Mouse (Mus musculus): ENCODE data around the gene Dop1b. TPM values are rescaled to one million over a fixed set of nuclear protein-coding genes. Genes with fewer than 3 reads are reported as not detected.

The Dop1b gene
- polyA plus RNA-seq, 1 experiment, result 13.4 TPM

GRCm38 (mm10) chr16:93686945-93687344 lies 24.8 kb upstream of the Dop1b start:
- no peaks in the 10 kb centered on the region for H3K79me2 ChIP-seq (ENCODE audit: control insufficient read depth, insufficient read depth)
- H3K36me3 ChIP-seq (ENCODE audit: control insufficient read depth, insufficient read depth), result no peaks in the 10 kb centered on the region
- no peaks in the 10 kb centered on the region for H3K27me3 ChIP-seq (ENCODE audit: control insufficient read depth, insufficient read depth, insufficient read length)
- no peak overlapping the region for H3K4me3 ChIP-seq
- no peak for TF ChIP-seq USF1 (IDR thresholded peaks at IDR 0.05; ENCODE audit: low read depth)
- no peak for TF ChIP-seq MYOG (IDR thresholded peaks at IDR 0.05; ENCODE audit: control insufficient read depth in 1 of 3, insufficient read depth in 1 of 3, insufficient read length in 2 of 3, low read depth in 2 of 3)
- no peak for TF ChIP-seq E2F4 (IDR thresholded peaks at IDR 0.05; ENCODE audit: insufficient read depth)
- TF ChIP-seq TCF3 (IDR thresholded peaks at IDR 0.05; ENCODE audit: insufficient read length, low read depth), result no peak
- no peak for TF ChIP-seq SRF (IDR thresholded peaks at IDR 0.05; ENCODE audit: control insufficient read depth, insufficient read length, low read depth)
- no peak for TF ChIP-seq MYOD1 (IDR thresholded peaks at IDR 0.05; ENCODE audit: control insufficient read depth in 1 of 3, insufficient read length in 2 of 3, low read depth in 2 of 3)
- TF ChIP-seq TCF12 (IDR thresholded peaks at IDR 0.05; ENCODE audit: insufficient read depth, poor library complexity, severe bottlenecking), result no peak
- TF ChIP-seq MAX (IDR thresholded peaks at IDR 0.05; ENCODE audit: low read depth), result no peak
- TF ChIP-seq CEBPB (IDR thresholded peaks at IDR 0.05; ENCODE audit: insufficient read depth, poor library complexity, severe bottlenecking), result no peak
- no peak for TF ChIP-seq POLR2AphosphoS2 (IDR thresholded peaks at IDR 0.05; ENCODE audit: insufficient read length, low read depth)
- TF ChIP-seq POLR2A (IDR thresholded peaks at IDR 0.05; ENCODE audit: insufficient read length, low read depth), result no peak
- no peak for TF ChIP-seq REST (IDR thresholded peaks at IDR 0.05; ENCODE audit: insufficient read depth, insufficient read length)
- H3ac ChIP-seq (ENCODE audit: control insufficient read depth, insufficient read length), result no peak overlapping the region
- H3K4me2 ChIP-seq (ENCODE audit: low read depth), result no peak overlapping the region

DNA sequence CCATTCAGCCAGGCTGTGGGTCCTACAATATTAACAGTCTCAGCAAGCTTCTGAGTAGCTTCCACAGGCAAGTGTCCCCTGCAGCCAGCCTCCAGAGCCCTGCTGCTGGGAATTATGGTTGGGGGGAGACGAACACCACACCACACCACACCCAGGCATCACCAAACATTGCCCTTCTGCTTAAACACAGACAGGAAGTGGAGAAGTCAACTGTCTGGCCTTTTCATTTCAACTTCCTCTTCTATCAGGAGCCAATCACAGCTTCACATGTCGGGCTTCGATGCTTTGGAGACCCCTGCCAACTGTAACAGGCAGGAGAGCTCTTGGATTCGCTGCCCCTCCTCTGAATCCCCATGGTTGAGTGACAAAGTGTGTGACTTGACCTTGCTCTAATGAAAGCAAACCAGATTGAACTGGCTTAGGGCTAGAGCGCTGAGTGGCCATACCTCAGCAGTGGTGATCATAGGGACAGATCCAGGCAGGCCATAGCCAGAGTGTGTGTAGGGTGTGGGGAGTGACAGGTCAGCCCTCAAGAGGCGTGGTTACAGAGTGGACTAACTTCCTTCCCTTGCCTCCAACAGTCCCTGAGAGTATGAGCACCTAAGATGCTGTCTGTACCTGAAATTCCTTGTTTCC lies 20.4 kb upstream of the Dop1b start:
- no peak overlapping the region for H3ac ChIP-seq (ENCODE audit: control insufficient read depth, insufficient read length)

GRCm38 (mm10) chr16:93692744-93693143 lies 19.0 kb upstream of the Dop1b start:
- Histone ChIP-seq H3K27me3 (ENCODE audit: control insufficient read depth, insufficient read depth, insufficient read length) (peaks cover 22% of the 10 kb centered on the region), H3K79me2 (ENCODE audit: control insufficient read depth, insufficient read depth) (no peaks in the 10 kb centered on the region), H3K4me2 (ENCODE audit: low read depth) (no peak overlapping the region), H3K36me3 (ENCODE audit: control insufficient read depth, insufficient read depth) (no peaks in the 10 kb centered on the region), H3K4me3 (no peak overlapping the region), H3ac (ENCODE audit: control insufficient read depth, insufficient read length) (no peak overlapping the region)
- TF ChIP-seq POLR2A (IDR thresholded peaks at IDR 0.05; ENCODE audit: insufficient read length, low read depth), result no peak
- no peak for TF ChIP-seq MYOD1 (IDR thresholded peaks at IDR 0.05; ENCODE audit: control insufficient read depth in 1 of 3, insufficient read length in 2 of 3, low read depth in 2 of 3)
- TF ChIP-seq MYOG (IDR thresholded peaks at IDR 0.05; ENCODE audit: control insufficient read depth in 1 of 3, insufficient read depth in 1 of 3, insufficient read length in 2 of 3, low read depth in 2 of 3), result no peak
- TF ChIP-seq E2F4 (IDR thresholded peaks at IDR 0.05; ENCODE audit: insufficient read depth), result no peak
- TF ChIP-seq CEBPB (IDR thresholded peaks at IDR 0.05; ENCODE audit: insufficient read depth, poor library complexity, severe bottlenecking), result no peak
- TF ChIP-seq SRF (IDR thresholded peaks at IDR 0.05; ENCODE audit: control insufficient read depth, insufficient read length, low read depth), result no peak
- no peak for TF ChIP-seq TCF12 (IDR thresholded peaks at IDR 0.05; ENCODE audit: insufficient read depth, poor library complexity, severe bottlenecking)
- no peak for TF ChIP-seq POLR2AphosphoS2 (IDR thresholded peaks at IDR 0.05; ENCODE audit: insufficient read length, low read depth)
- TF ChIP-seq TCF3 (IDR thresholded peaks at IDR 0.05; ENCODE audit: insufficient read length, low read depth), result no peak
- no peak for TF ChIP-seq MAX (IDR thresholded peaks at IDR 0.05; ENCODE audit: low read depth)
- TF ChIP-seq USF1 (IDR thresholded peaks at IDR 0.05; ENCODE audit: low read depth), result no peak
- TF ChIP-seq REST (IDR thresholded peaks at IDR 0.05; ENCODE audit: insufficient read depth, insufficient read length), result no peak

More for the DNA sequence above, 20.4 kb upstream of the Dop1b start:
- Histone ChIP-seq H3K4me3 (no peak overlapping the region), H3K4me2 (ENCODE audit: low read depth) (no peak overlapping the region), H3K79me2 (ENCODE audit: control insufficient read depth, insufficient read depth) (no peaks in the 10 kb centered on the region), H3K27me3 (ENCODE audit: control insufficient read depth, insufficient read depth, insufficient read length) (peaks cover 14% of the 10 kb centered on the region), H3K36me3 (ENCODE audit: control insufficient read depth, insufficient read depth) (no peaks in the 10 kb centered on the region)
- TF ChIP-seq POLR2A (IDR thresholded peaks at IDR 0.05; ENCODE audit: insufficient read length, low read depth) (no peak), MYOD1 (IDR thresholded peaks at IDR 0.05; ENCODE audit: control insufficient read depth in 1 of 3, insufficient read length in 2 of 3, low read depth in 2 of 3) (no peak), CEBPB (IDR thresholded peaks at IDR 0.05; ENCODE audit: insufficient read depth, poor library complexity, severe bottlenecking) (no peak), MAX (IDR thresholded peaks at IDR 0.05; ENCODE audit: low read depth) (no peak), SRF (IDR thresholded peaks at IDR 0.05; ENCODE audit: control insufficient read depth, insufficient read length, low read depth) (no peak), MYOG (IDR thresholded peaks at IDR 0.05; ENCODE audit: control insufficient read depth in 1 of 3, insufficient read depth in 1 of 3, insufficient read length in 2 of 3, low read depth in 2 of 3) (no peak), E2F4 (IDR thresholded peaks at IDR 0.05; ENCODE audit: insufficient read depth) (no peak), USF1 (IDR thresholded peaks at IDR 0.05; ENCODE audit: low read depth) (no peak), REST (IDR thresholded peaks at IDR 0.05; ENCODE audit: insufficient read depth, insufficient read length) (no peak), TCF12 (IDR thresholded peaks at IDR 0.05; ENCODE audit: insufficient read depth, poor library complexity, severe bottlenecking) (no peak), TCF3 (IDR thresholded peaks at IDR 0.05; ENCODE audit: insufficient read length, low read depth) (no peak), POLR2AphosphoS2 (IDR thresholded peaks at IDR 0.05; ENCODE audit: insufficient read length, low read depth) (no peak)

GRCm38 (mm10) chr16:93707116-93707515 lies 4.6 kb upstream of the Dop1b start:
- H3ac ChIP-seq (ENCODE audit: control insufficient read depth, insufficient read length), result no peak overlapping the region
- no peaks in the 10 kb centered on the region for H3K36me3 ChIP-seq (ENCODE audit: control insufficient read depth, insufficient read depth)
- TF ChIP-seq SRF (IDR thresholded peaks at IDR 0.05; ENCODE audit: control insufficient read depth, insufficient read length, low read depth) (no peak), POLR2AphosphoS2 (IDR thresholded peaks at IDR 0.05; ENCODE audit: insufficient read length, low read depth) (no peak), REST (IDR thresholded peaks at IDR 0.05; ENCODE audit: insufficient read depth, insufficient read length) (no peak), MYOG (IDR thresholded peaks at IDR 0.05; ENCODE audit: control insufficient read depth in 1 of 3, insufficient read depth in 1 of 3, insufficient read length in 2 of 3, low read depth in 2 of 3) (no peak), TCF3 (IDR thresholded peaks at IDR 0.05; ENCODE audit: insufficient read length, low read depth) (no peak), CEBPB (IDR thresholded peaks at IDR 0.05; ENCODE audit: insufficient read depth, poor library complexity, severe bottlenecking) (no peak), POLR2A (IDR thresholded peaks at IDR 0.05; ENCODE audit: insufficient read length, low read depth) (no peak), MAX (IDR thresholded peaks at IDR 0.05; ENCODE audit: low read depth) (no peak), TCF12 (IDR thresholded peaks at IDR 0.05; ENCODE audit: insufficient read depth, poor library complexity, severe bottlenecking) (no peak), MYOD1 (IDR thresholded peaks at IDR 0.05; ENCODE audit: control insufficient read depth in 1 of 3, insufficient read length in 2 of 3, low read depth in 2 of 3) (no peak), USF1 (IDR thresholded peaks at IDR 0.05; ENCODE audit: low read depth) (no peak), E2F4 (IDR thresholded peaks at IDR 0.05; ENCODE audit: insufficient read depth) (no peak)
- peaks cover 13% of the 10 kb centered on the region for H3K27me3 ChIP-seq (ENCODE audit: control insufficient read depth, insufficient read depth, insufficient read length)
- no peaks in the 10 kb centered on the region for H3K79me2 ChIP-seq (ENCODE audit: control insufficient read depth, insufficient read depth)
- H3K4me3 ChIP-seq, result no peak overlapping the region
- H3K4me2 ChIP-seq (ENCODE audit: low read depth), result no peak overlapping the region

Data from myocyte (in vitro differentiated cells).